In genomic region chr1:135514046-135514445, GRCm38 (mm10) we compare ENCODE assay signal across 14 mouse cellular contexts.
"Had no signal": no experiment of that assay in that cellular context is flagged by ENCODE, and none has a peak within 500 bp of the region (broad histone marks: within the 10 kb centered on the region; RNA-seq: fewer than 3 reads in every experiment).

No protein-coding gene starts in this region.

- H3K4me2 ChIP-seq: liver, embryonic 11.5 days; liver, embryonic 15.5 days; neural tube, embryonic 12.5 days; stomach, embryonic 15.5 days had no signal

- H3K27ac ChIP-seq: liver, embryonic 15.5 days; neural tube, embryonic 12.5 days; stomach, embryonic 15.5 days had no signal

- ATAC-seq: lung, postnatal 0 days had no signal

- H3K9ac ChIP-seq: liver, embryonic 15.5 days; neural tube, embryonic 12.5 days; stomach, embryonic 15.5 days had no signal

- H3K4me3 ChIP-seq: layer of hippocampus, adult 2 months; liver, embryonic 15.5 days; neural tube, embryonic 12.5 days; stomach, embryonic 15.5 days had no signal

- H3K36me3 ChIP-seq: liver, embryonic 15.5 days; neural tube, embryonic 12.5 days; stomach, embryonic 15.5 days had no signal

- H3K9me3 ChIP-seq: liver, embryonic 15.5 days; neural tube, embryonic 12.5 days; stomach, embryonic 15.5 days had no signal

- H3K27me3 ChIP-seq: stomach, embryonic 15.5 days had no signal

- DNase-seq: kidney, postnatal 10 days; kidney, postnatal 4 days; left cerebral cortex, postnatal 4 days; lung, adult 2 months; lung, postnatal 36 days; midbrain, embryonic 14.5 days; thymus, adult 18-20 months; thymus, postnatal 14 days had no signal
